ENCODE assay signal across 20 mouse cellular contexts in genomic region chr3:107230527-107230926, GRCm38 (mm10). TPM values are rescaled to one million over a fixed set of nuclear protein-coding genes. Genes with fewer than 3 reads are reported as not detected.
A peak's percentile ranks its signal among the peaks of the same experiment; 100 is the strongest.
DNase-seq lines count a peak whose midpoint lies in the region; ATAC-seq and TF ChIP-seq lines count a peak whose summit lies in the region.
"Had no signal": no experiment of that assay in that cellular context is flagged by ENCODE, and none has a peak within 500 bp of the region (broad histone marks: within the 10 kb centered on the region; RNA-seq: fewer than 3 reads in every experiment).

Gene A630076J17Rik, plus strand, starts transcription at chr3:107230614.

- no peak for TF ChIP-seq POLR2A in kidney, adult 2 months (IDR thresholded peaks at IDR 0.05; ENCODE audit: low read depth, low read length)

- TF ChIP-seq CTCF in kidney, adult 2 months (conservative IDR thresholded peaks at IDR 0.05; ENCODE audit: insufficient read depth, insufficient read length, low read depth, low read length) = no peak

- H3K27me3 ChIP-seq in kidney, adult 2 months (replicated peaks; ENCODE audit: control insufficient read depth, insufficient read depth, low read length) = no peaks in the 10 kb centered on the region
- no peaks in the 10 kb centered on the region for H3K27me3 ChIP-seq in kidney, embryonic 14.5 days (ENCODE audit: control insufficient read depth, insufficient read depth, low read length)
- no peaks in the 10 kb centered on the region for H3K27me3 ChIP-seq in liver, embryonic 16.5 days (ENCODE audit: control insufficient read depth, insufficient read depth, low read depth, low read length)
- no peaks in the 10 kb centered on the region; the same call in 1 of the 2 replicates for H3K27me3 ChIP-seq in liver, embryonic 11.5 days (replicated peaks; ENCODE audit: control insufficient read depth, insufficient read depth, low read length)
- H3K27me3 ChIP-seq in intestine, embryonic 16.5 days (replicated peaks; ENCODE audit: control insufficient read depth, insufficient read depth, low read length) = no peaks in the 10 kb centered on the region
- no peaks in the 10 kb centered on the region for H3K27me3 ChIP-seq in stomach, embryonic 16.5 days (ENCODE audit: control insufficient read depth, insufficient read depth, low read length)

- ATAC-seq in kidney, embryonic 14.5 days (ENCODE audit: low FRiP score, low TSS enrichment) = no peak
- peak; percentile 52 for ATAC-seq in liver, embryonic 16.5 days (ENCODE audit: low read depth)
- ATAC-seq in liver, embryonic 11.5 days (replicated peaks; ENCODE audit: low FRiP score) = no peak
- ATAC-seq in intestine, embryonic 16.5 days = peak; percentile 84
- ATAC-seq in stomach, embryonic 16.5 days (ENCODE audit: insufficient read depth, low FRiP score) = no peak; the same call in 1 of the 2 replicates
- ATAC-seq: lung, postnatal 0 days had no signal

- no peak within 1 kb of the TSS for H3K4me3 ChIP-seq in kidney, adult 2 months (ENCODE audit: insufficient read depth, low read depth, low read length)
- no peak within 1 kb of the TSS for H3K4me3 ChIP-seq in kidney, embryonic 14.5 days (ENCODE audit: low read length)
- H3K4me3 ChIP-seq in liver, embryonic 16.5 days (ENCODE audit: low read depth, low read length) = no peak within 1 kb of the TSS
- no peak within 1 kb of the TSS for H3K4me3 ChIP-seq in liver, embryonic 11.5 days (ENCODE audit: low read depth, low read length)
- no peak within 1 kb of the TSS for H3K4me3 ChIP-seq in intestine, embryonic 16.5 days (ENCODE audit: low read length)
- H3K4me3 ChIP-seq in stomach, embryonic 16.5 days (replicated peaks; ENCODE audit: low read length) = no peak within 1 kb of the TSS
- H3K4me3 ChIP-seq: embryonic facial prominence, embryonic 10.5 days; liver, embryonic 13.5 days; myocyte had no signal

- H3K9ac ChIP-seq in kidney, embryonic 14.5 days (ENCODE audit: low read depth, low read length) = no peak within 1 kb of the TSS
- H3K9ac ChIP-seq in liver, embryonic 16.5 days (ENCODE audit: low read depth, low read length) = no peak within 1 kb of the TSS
- no peak within 1 kb of the TSS for H3K9ac ChIP-seq in liver, embryonic 11.5 days (ENCODE audit: low read depth, low read length)
- no peak within 1 kb of the TSS for H3K9ac ChIP-seq in intestine, embryonic 16.5 days (ENCODE audit: low read depth, low read length)
- H3K9ac ChIP-seq in stomach, embryonic 16.5 days (ENCODE audit: low read length) = no peak within 1 kb of the TSS
- H3K9ac ChIP-seq: hindbrain, embryonic 14.5 days; liver, embryonic 13.5 days had no signal

- no peak within 1 kb of the TSS for H3K4me2 ChIP-seq in kidney, embryonic 14.5 days (replicated peaks; ENCODE audit: low read depth, low read length)
- no peak within 1 kb of the TSS for H3K4me2 ChIP-seq in liver, embryonic 16.5 days (ENCODE audit: low read depth, low read length)
- no peak within 1 kb of the TSS for H3K4me2 ChIP-seq in liver, embryonic 11.5 days
- H3K4me2 ChIP-seq in intestine, embryonic 16.5 days (ENCODE audit: low read depth, low read length) = no peak within 1 kb of the TSS; the same call in 1 of the 2 replicates
- no peak within 1 kb of the TSS for H3K4me2 ChIP-seq in stomach, embryonic 16.5 days (ENCODE audit: low read depth, low read length)
- H3K4me2 ChIP-seq: hindbrain, embryonic 14.5 days; liver, embryonic 13.5 days had no signal

- no peak within 1 kb of the TSS for H3K27ac ChIP-seq in kidney, adult 2 months (ENCODE audit: insufficient read depth, low read depth, low read length)
- no peak within 1 kb of the TSS for H3K27ac ChIP-seq in kidney, embryonic 14.5 days (ENCODE audit: low read depth, low read length)
- H3K27ac ChIP-seq in liver, embryonic 16.5 days (ENCODE audit: low read length) = 0 out of 2 replicates have a peak within 1 kb of the TSS, but pooled peaks have one; percentile 2
- no peak within 1 kb of the TSS for H3K27ac ChIP-seq in liver, embryonic 11.5 days (ENCODE audit: low read depth, low read length)
- peak within 1 kb of the TSS; percentile 21; the same call in 1 of the 2 replicates for H3K27ac ChIP-seq in intestine, embryonic 16.5 days (ENCODE audit: low read length)
- H3K27ac ChIP-seq in stomach, embryonic 16.5 days (ENCODE audit: low read length) = peak within 1 kb of the TSS; percentile 69
- H3K27ac ChIP-seq: embryonic facial prominence, embryonic 10.5 days; hindbrain, embryonic 14.5 days; liver, embryonic 13.5 days had no signal

- H3K9me3 ChIP-seq in kidney, embryonic 14.5 days (ENCODE audit: control insufficient read depth, low read length) = no peaks in the 10 kb centered on the region
- no peaks in the 10 kb centered on the region for H3K9me3 ChIP-seq in liver, embryonic 16.5 days (replicated peaks; ENCODE audit: control insufficient read depth, low read length)
- no peaks in the 10 kb centered on the region for H3K9me3 ChIP-seq in liver, embryonic 11.5 days (ENCODE audit: control insufficient read depth, low read length)
- H3K9me3 ChIP-seq in intestine, embryonic 16.5 days (ENCODE audit: control insufficient read depth, low read length) = no peaks in the 10 kb centered on the region
- no peaks in the 10 kb centered on the region for H3K9me3 ChIP-seq in stomach, embryonic 16.5 days (replicated peaks; ENCODE audit: control insufficient read depth, low read length)
- H3K9me3 ChIP-seq: embryonic facial prominence, embryonic 10.5 days; liver, embryonic 13.5 days had no signal

- H3K36me3 ChIP-seq in kidney, adult 2 months (ENCODE audit: control insufficient read depth, insufficient read depth, low read length) = no peaks in the 10 kb centered on the region
- H3K36me3 ChIP-seq in kidney, embryonic 14.5 days (ENCODE audit: control insufficient read depth, insufficient read depth, low read length) = no peaks in the 10 kb centered on the region
- H3K36me3 ChIP-seq in liver, embryonic 16.5 days (ENCODE audit: control insufficient read depth, insufficient read depth) = no peaks in the 10 kb centered on the region
- no peaks in the 10 kb centered on the region for H3K36me3 ChIP-seq in liver, embryonic 11.5 days (ENCODE audit: control insufficient read depth, insufficient read depth, low read length)
- H3K36me3 ChIP-seq in intestine, embryonic 16.5 days (ENCODE audit: control insufficient read depth, insufficient read depth, low read length) = no peaks in the 10 kb centered on the region
- no peaks in the 10 kb centered on the region for H3K36me3 ChIP-seq in stomach, embryonic 16.5 days (ENCODE audit: control insufficient read depth, insufficient read depth, low read length)
- H3K36me3 ChIP-seq: embryonic facial prominence, embryonic 10.5 days; liver, embryonic 13.5 days had no signal

- H3K4me1 ChIP-seq in kidney, adult 2 months (ENCODE audit: control insufficient read depth, insufficient read depth, low read length) = 0 out of 2 replicates have a peak, but pooled peaks cover 5% of the 10 kb centered on the region
- peaks cover 6% of the 10 kb centered on the region for H3K4me1 ChIP-seq in kidney, embryonic 14.5 days (ENCODE audit: control insufficient read depth, insufficient read depth, low read length)
- peaks cover 2% of the 10 kb centered on the region; the same call in 1 of the 2 replicates for H3K4me1 ChIP-seq in liver, embryonic 16.5 days (ENCODE audit: control insufficient read depth, low read depth, low read length)
- no peaks in the 10 kb centered on the region for H3K4me1 ChIP-seq in liver, embryonic 11.5 days (replicated peaks; ENCODE audit: control insufficient read depth, insufficient read depth, low read length)
- H3K4me1 ChIP-seq in intestine, embryonic 16.5 days (ENCODE audit: control insufficient read depth, insufficient read depth, low read length) = 0 out of 2 replicates have a peak, but pooled peaks cover 9% of the 10 kb centered on the region
- H3K4me1 ChIP-seq in stomach, embryonic 16.5 days (ENCODE audit: control insufficient read depth, insufficient read depth, low read length) = peaks cover 11% of the 10 kb centered on the region; the same call in 1 of the 2 replicates

- peak; percentile 55 for DNase-seq in kidney, adult 2 months
- no peak for DNase-seq in liver, embryonic 11.5 days (ENCODE audit: low spot score)
- no peak for DNase-seq in cerebellum, adult 11-12 months
- DNase-seq: cerebellum, adult 9-10 months; gastrocnemius, postnatal 14 days; heart, postnatal 14 days; liver, embryonic 13.5 days; midbrain, embryonic 14.5 days; right cerebral cortex, postnatal 14 days; thymus, postnatal 14 days had no signal

- WGBS in kidney, adult 2 months = 16% methylated on average over 1 of the region's 1 CpGs
- 19% methylated on average over 1 of the region's 1 CpGs for WGBS in kidney, embryonic 14.5 days
- 9% methylated on average over 1 of the region's 1 CpGs for WGBS in liver, embryonic 16.5 days (ENCODE audit: insufficient replicate concordance)
- WGBS in liver, embryonic 11.5 days = 25% methylated on average over 1 of the region's 1 CpGs
- 14% methylated on average over 1 of the region's 1 CpGs for WGBS in intestine, embryonic 16.5 days
- WGBS in stomach, embryonic 16.5 days = 7% methylated on average over 1 of the region's 1 CpGs

RNA-seq across cellular contexts. Expression of gene A630076J17Rik, which starts in this region (rescaled TPM):
- polyA plus RNA-seq in kidney, adult 2 months (2012; rRNA removed) = not detected in 2 replicates
- not detected in 2 replicates for polyA plus RNA-seq in kidney, embryonic 14.5 days (2014; fragmentation: Nextera tagmentation; extraction: Ambion mirVana)
- not detected in 2 replicates for polyA plus RNA-seq in liver, embryonic 16.5 days (2015; fragmentation: Nextera tagmentation; extraction: Ambion mirVana)
- not detected in 2 replicates for polyA plus RNA-seq in liver, embryonic 11.5 days (2014; fragmentation: Nextera tagmentation; extraction: Ambion mirVana)
- polyA plus RNA-seq in intestine, embryonic 16.5 days (2015; fragmentation: Nextera tagmentation; extraction: Ambion mirVana) = not detected in 2 replicates
- 1.5 and 3.3 TPM in 2 replicates for polyA plus RNA-seq in stomach, embryonic 16.5 days (2015; fragmentation: Nextera tagmentation; extraction: Ambion mirVana)
- polyA plus RNA-seq: embryonic facial prominence, embryonic 10.5 days; forebrain, embryonic 11.5 days; hindbrain, embryonic 14.5 days; liver, embryonic 13.5 days; lung, postnatal 0 days; midbrain, embryonic 14.5 days; myocyte; testis, adult 2 months had no signal

Comparison
In these comparisons a context has a peak if more than half of its experiments do, and no peak if none do; other contexts are left out.
1. Peak in DNase-seq in kidney, adult 2 months; RNA of the gene not detected or under 1 TPM.
2. Peak in ATAC-seq and H3K27ac ChIP-seq in liver, embryonic 16.5 days; RNA of the gene not detected or under 1 TPM.
3. Peak in ATAC-seq and H3K27ac ChIP-seq in intestine, embryonic 16.5 days; RNA of the gene not detected or under 1 TPM.